7 mouse cellular contexts compared by ENCODE assay signal in the genomic region with DNA sequence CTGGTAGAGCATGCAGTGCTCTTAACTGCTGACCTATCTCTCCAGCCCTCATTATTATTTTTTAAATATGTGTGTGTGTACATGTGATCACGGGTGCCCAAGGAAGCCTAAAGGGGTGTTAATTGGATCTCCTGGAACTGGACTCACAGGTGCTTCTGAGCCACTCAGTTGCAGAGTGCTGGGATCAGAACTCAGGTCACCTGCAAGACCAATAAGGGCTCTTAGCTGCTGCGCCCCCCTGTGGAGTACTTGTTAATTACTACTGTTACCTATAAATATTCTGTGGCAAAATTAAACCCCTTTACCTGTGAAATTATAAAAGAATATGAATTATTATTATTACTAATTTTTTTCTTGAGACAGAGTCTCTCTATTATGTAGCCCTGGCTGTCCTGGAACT. TPM values are rescaled to one million over a fixed set of nuclear protein-coding genes. Genes with fewer than 3 reads are reported as not detected.
DNase-seq lines count a peak whose midpoint lies in the region; TF ChIP-seq lines count a peak whose summit lies in the region.

No protein-coding gene starts in this region.

- no peak overlapping the region for H3K4me3 ChIP-seq in spleen, adult 2 months (ENCODE audit: extremely low read depth, insufficient read depth, insufficient read length)

- H3K27me3 ChIP-seq in spleen, adult 2 months (ENCODE audit: control insufficient read depth, insufficient read depth, low read length), result no peaks in the 10 kb centered on the region

- no peak overlapping the region for H3K27ac ChIP-seq in spleen, adult 2 months (ENCODE audit: insufficient read depth, low read length)

- TF ChIP-seq POLR2A in spleen, adult 2 months (IDR thresholded peaks at IDR 0.05; ENCODE audit: low read depth, low read length), result no peak

- peaks cover 7% of the 10 kb centered on the region; the same call in 1 of the 2 replicates for H3K4me1 ChIP-seq in spleen, adult 2 months (ENCODE audit: control insufficient read depth, insufficient read depth, insufficient read length)

- peak; percentile 15; the same call in 1 of the 2 replicates for TF ChIP-seq CTCF in spleen, adult 2 months (IDR thresholded peaks at IDR 0.05; ENCODE audit: extremely low read depth, insufficient read depth, insufficient read length, insufficient replicate concordance)

- WGBS in spleen, adult 2 months, result 70% methylated on average over 2 of the region's 2 CpGs

- peaks cover 5% of the 10 kb centered on the region for H3K36me3 ChIP-seq in spleen, adult 2 months (ENCODE audit: control insufficient read depth, insufficient read depth, low read length)

- DNase-seq in kidney, adult 18-20 months, result peak; percentile 30
- DNase-seq in kidney, postnatal 14 days, result no peak
- DNase-seq in ES-CJ7 (ENCODE audit: low read depth, low spot score) (peak; percentile 52), adipocyte (ENCODE audit: low spot score) (peak; percentile 32)
- peak in 1 of 2 experiments; percentile 53 for DNase-seq in spleen, adult 2 months (ENCODE audit: low read depth in 1 of 2, low spot score in 2 of 2)
- no peak for DNase-seq in layer of hippocampus, postnatal 10 days (ENCODE audit: low spot score in 2 of 2)
- DNase-seq in right cerebral cortex, postnatal 36 days (ENCODE audit: low spot score in 2 of 2), result no peak

RNA-seq across cellular contexts. Expression of a gene that starts 2.3 kb away (rescaled TPM):
- polyA plus RNA-seq in spleen, adult 2 months (2012; rRNA removed), result 55.4 and 62.1 TPM in 2 replicates
- total RNA-seq in layer of hippocampus, postnatal 10 days (2021), result 10 to 100 TPM; 66.0 to 72.3 TPM

RNA-seq across cellular contexts. Expression of a gene that starts 2.7 kb away (rescaled TPM):
- polyA plus RNA-seq in spleen, adult 2 months (2012; rRNA removed), result 11.9 and 12.0 TPM in 2 replicates
- 10 to 100 TPM; 19.2 to 19.9 TPM for total RNA-seq in layer of hippocampus, postnatal 10 days (2021)

RNA-seq across cellular contexts. Expression of a gene that starts 53.6 kb away (rescaled TPM):
- polyA plus RNA-seq in spleen, adult 2 months (2012; rRNA removed), result 152 and 168 TPM in 2 replicates
- total RNA-seq in layer of hippocampus, postnatal 10 days (2021), result 10 to 100 TPM; 73.6 to 94.2 TPM

Comparison
In these comparisons a context has a peak if more than half of its experiments do, and no peak if none do; other contexts are left out.
1. DNase-seq: peak in kidney, adult 18-20 months (single experiment), ES-CJ7 (single experiment) and adipocyte (single experiment); none in kidney, postnatal 14 days (single experiment), layer of hippocampus, postnatal 10 days (0 of 2) and right cerebral cortex, postnatal 36 days (0 of 2).